Mouse (Mus musculus) adrenal gland, adult (tissue): ENCODE results near the gene Adgre5.

ENCODE experiments used
- DNase-seq, 2 experiments: peaks; one replicate each; pipeline ENCODE4 v3.0.0; 2022 to 2023; ENCODE audit warnings: low spot score in 1 of 2; ENCODE audit not compliant: inconsistent age in 2 of 2

Adgre5 gene

GRCm38 (mm10) chr8:83740976-83741741 lies at the start of gene Adgre5:
Gene Adgre5, minus strand, starts transcription at chr8:83741326.
- peak; percentile 81 to 87 for DNase-seq

GRCm38 (mm10) chr8:83789826-83790225 lies 48.7 kb upstream of the Adgre5 start:
- no peak for DNase-seq

- no peak for DNase-seq
Measured at GRCm38 (mm10) chr8:83785046-83785445, 43.9 kb upstream of the Adgre5 start.

GRCm38 (mm10) chr8:83782832-83783558 lies 41.9 kb upstream of the Adgre5 start:
- DNase-seq, result peak; percentile 85 to 94

- DNase-seq, result peak in 1 of 2 experiments; percentile 22
Measured at GRCm38 (mm10) chr8:83779610-83780009, 38.5 kb upstream of the Adgre5 start.

GRCm38 (mm10) chr8:83778051-83778450 lies 36.9 kb upstream of the Adgre5 start:
- no peak for DNase-seq

- DNase-seq, result no peak
Measured at GRCm38 (mm10) chr8:83776632-83777031, 35.5 kb upstream of the Adgre5 start.

GRCm38 (mm10) chr8:83774221-83774620 lies 33.1 kb upstream of the Adgre5 start:
- peak in 1 of 2 experiments; percentile 20 for DNase-seq

GRCm38 (mm10) chr8:83773452-83773846 lies 32.3 kb upstream of the Adgre5 start:
- DNase-seq, result no peak

GRCm38 (mm10) chr8:83772701-83773451 lies 31.8 kb upstream of the Adgre5 start:
- peak; percentile 69 to 89 for DNase-seq

- no peak for DNase-seq
Measured at GRCm38 (mm10) chr8:83771791-83772190, 30.7 kb upstream of the Adgre5 start.

- DNase-seq, result no peak
Measured at GRCm38 (mm10) chr8:83770669-83771068, 29.5 kb upstream of the Adgre5 start.

GRCm38 (mm10) chr8:83769720-83770119 lies 28.6 kb upstream of the Adgre5 start:
- DNase-seq, result peak; percentile 27 to 68

- DNase-seq, result peak in 1 of 2 experiments; percentile 27
Measured at GRCm38 (mm10) chr8:83768526-83768925, 27.4 kb upstream of the Adgre5 start.

GRCm38 (mm10) chr8:83767442-83767841 lies 26.3 kb upstream of the Adgre5 start:
- no peak for DNase-seq

GRCm38 (mm10) chr8:83765663-83766062 lies 24.5 kb upstream of the Adgre5 start:
- no peak for DNase-seq

- no peak for DNase-seq
Measured at GRCm38 (mm10) chr8:83764717-83765116, 23.6 kb upstream of the Adgre5 start.

GRCm38 (mm10) chr8:83764116-83764515 lies 23.0 kb upstream of the Adgre5 start:
- peak in 1 of 2 experiments; percentile 17 for DNase-seq

GRCm38 (mm10) chr8:83759231-83759759 lies 18.2 kb upstream of the Adgre5 start:
- DNase-seq, result peak in 1 of 2 experiments; percentile 65

- DNase-seq, result no peak
Measured at GRCm38 (mm10) chr8:83758298-83758697, 17.2 kb upstream of the Adgre5 start.

GRCm38 (mm10) chr8:83757084-83757607 lies 16.0 kb upstream of the Adgre5 start:
- no peak for DNase-seq
